Mouse (Mus musculus) neural tube, embryonic 15.5 days (tissue): ENCODE measurements around the gene Tarbp1. TPM values are rescaled to one million over a fixed set of nuclear protein-coding genes. Genes with fewer than 3 reads are reported as not detected.
"Not testable (repeated sequence)": the region's sequence is repeated elsewhere in the genome, so short reads cannot be mapped to it uniquely, and the experiment has no call there.

Source experiments
- ATAC-seq: fragments of 200-750 bp; cut with Nextera tagmentation; 2 replicates; pipeline ENCODE4 v1.8.0; 2017; ENCODE audit warnings: mild to moderate bottlenecking, moderate TSS enrichment, moderate library complexity; ENCODE audit not compliant: low FRiP score
- H3K27ac ChIP-seq: fragments of 300-500 bp; sonication (generic); replicated peaks from 2 replicates; pipeline ENCODE4 v1.5.1; 2015; ENCODE audit warnings: mild to moderate bottlenecking, inconsistent platforms
- H3K27me3 ChIP-seq: fragments of 300-500 bp; sonication (generic); replicated peaks from 2 replicates; pipeline ENCODE4 v1.6.1; 2015; ENCODE audit warnings: inconsistent platforms
- H3K36me3 ChIP-seq: fragments of 300-500 bp; sonication (generic); 2 replicates; pipeline ENCODE4 v1.6.1; 2015; ENCODE audit warnings: inconsistent platforms
- H3K4me1 ChIP-seq: fragments of 300-500 bp; sonication (generic); 2 replicates; pipeline ENCODE4 v1.6.1; 2015; ENCODE audit warnings: inconsistent platforms
- H3K4me2 ChIP-seq: fragments of 300-500 bp; sonication (generic); 2 replicates; pipeline ENCODE4 v1.6.1; 2015; ENCODE audit warnings: inconsistent platforms, mild to moderate bottlenecking, moderate library complexity
- H3K4me3 ChIP-seq: fragments of 300-500 bp; sonication (generic); replicated peaks from 2 replicates; pipeline ENCODE4 v1.5.1; 2015; ENCODE audit warnings: mild to moderate bottlenecking, inconsistent platforms
- H3K9ac ChIP-seq: fragments of 300-500 bp; sonication (generic); replicated peaks from 2 replicates; pipeline ENCODE4 v1.6.1; 2015; ENCODE audit warnings: mild to moderate bottlenecking, inconsistent platforms
- H3K9me3 ChIP-seq: fragments of 300-500 bp; sonication (generic); replicated peaks from 2 replicates; pipeline ENCODE4 v1.6.1; 2016; ENCODE audit warnings: inconsistent platforms
- whole genome bisulfite sequencing: fragments of 180-500 bp; shearing (Covaris S2); methylation state at CpG from one replicate; pipeline ENCODE4 v1.1.7; 2015; ENCODE audit warnings: mixed read lengths; 5-methylcytosine and 5-hydroxymethylcytosine counted together
- polyA plus RNA-seq: library from polyadenylated mRNA; unstranded; fragments of >200 nt; fragmentation: Nextera tagmentation; extraction: Ambion mirVana; gene quantifications from 2 replicates; pipeline ENCODE4 v1.2.1, GENCODE M21; 2015

The Tarbp1 gene
- polyA plus RNA-seq, 1 experiment from 2014 or later = 1.6 TPM

DNA sequence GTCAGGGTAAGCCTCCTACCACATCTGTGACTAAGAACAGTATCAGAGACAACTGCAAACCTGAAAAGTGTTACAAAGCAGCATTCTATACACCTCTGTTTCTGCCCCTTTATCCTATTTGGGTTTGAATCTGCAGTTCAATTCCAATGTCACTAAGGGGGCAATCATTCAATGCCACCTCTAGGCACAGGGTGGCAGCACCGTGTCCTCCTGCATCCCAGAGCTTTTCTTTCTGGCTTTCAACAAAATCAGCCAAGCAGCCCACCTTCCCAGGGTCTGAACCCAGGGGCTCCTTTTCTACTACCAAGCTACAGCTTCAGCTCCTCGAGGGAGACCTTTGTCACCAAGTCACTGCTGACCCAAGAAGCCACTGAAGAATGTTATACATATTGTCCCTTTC lies 35.9 kb downstream of the Tarbp1 start:
- Histone ChIP-seq H3K4me3 (no peak overlapping the region), H3K9ac (no peak overlapping the region), H3K27ac (no peak overlapping the region), H3K36me3 (peaks cover 64% of the 10 kb centered on the region), H3K9me3 (no peaks in the 10 kb centered on the region), H3K4me1 (no peaks in the 10 kb centered on the region), H3K4me2 (no peak overlapping the region), H3K27me3 (no peaks in the 10 kb centered on the region)
- no peak for ATAC-seq
- WGBS = 73% methylated on average over 2 of the region's 2 CpGs

DNA sequence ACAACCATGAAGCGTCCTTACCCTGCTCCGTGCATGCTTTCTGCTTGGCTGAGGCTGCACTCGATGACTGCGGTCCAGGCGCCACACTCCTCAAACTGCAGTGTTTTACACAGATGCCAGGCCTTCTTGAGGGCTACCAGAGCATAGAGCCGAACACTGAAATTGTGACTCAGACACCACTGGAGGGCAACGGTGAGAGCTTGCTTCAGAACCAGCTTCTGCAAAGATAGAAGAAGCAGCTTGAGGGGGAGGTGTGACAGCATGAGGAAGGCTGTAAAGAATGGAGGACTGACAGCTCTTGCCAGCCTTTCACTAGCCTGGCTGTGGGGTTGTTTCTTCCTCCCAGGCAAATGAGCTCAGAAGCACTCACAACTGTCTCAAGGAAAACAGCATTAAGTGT lies 41.0 kb downstream of the Tarbp1 start:
- Histone ChIP-seq H3K4me2 (no peak overlapping the region), H3K4me1 (no peaks in the 10 kb centered on the region), H3K27me3 (no peaks in the 10 kb centered on the region), H3K27ac (no peak overlapping the region), H3K9me3 (no peaks in the 10 kb centered on the region), H3K4me3 (no peak overlapping the region), H3K9ac (no peak overlapping the region), H3K36me3 (peaks cover 81% of the 10 kb centered on the region)
- 88% methylated on average over 7 of the region's 7 CpGs for WGBS
- ATAC-seq = no peak

DNA sequence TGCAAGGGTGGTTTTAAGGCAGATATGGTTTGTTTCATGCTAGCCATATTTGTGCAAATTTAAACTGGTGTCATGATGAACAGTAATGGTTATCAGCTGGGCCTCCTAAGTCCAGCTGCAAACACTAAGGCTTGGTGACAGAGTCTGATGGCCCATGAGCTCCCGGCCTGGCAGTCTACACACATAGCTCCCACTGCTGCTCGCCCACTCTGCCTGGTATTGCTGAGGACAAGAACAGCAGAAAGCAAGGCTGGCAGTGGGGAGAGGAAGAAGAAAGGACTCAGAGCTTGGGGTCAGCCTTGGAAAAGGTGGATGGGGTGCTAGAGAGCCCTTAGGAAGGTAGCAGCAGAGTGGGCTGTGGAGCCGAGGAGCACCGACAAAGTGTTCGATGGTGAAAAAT lies 45.2 kb downstream of the Tarbp1 start:
- no peaks in the 10 kb centered on the region for H3K9me3 ChIP-seq
- ATAC-seq = no peak
- H3K4me2 ChIP-seq = no peak overlapping the region
- H3K9ac ChIP-seq = no peak overlapping the region
- no peak overlapping the region for H3K27ac ChIP-seq
- 95% methylated on average over 5 of the region's 5 CpGs for WGBS
- no peaks in the 10 kb centered on the region for H3K27me3 ChIP-seq
- H3K4me1 ChIP-seq = no peaks in the 10 kb centered on the region
- peaks cover 82% of the 10 kb centered on the region for H3K36me3 ChIP-seq
- no peak overlapping the region for H3K4me3 ChIP-seq

DNA sequence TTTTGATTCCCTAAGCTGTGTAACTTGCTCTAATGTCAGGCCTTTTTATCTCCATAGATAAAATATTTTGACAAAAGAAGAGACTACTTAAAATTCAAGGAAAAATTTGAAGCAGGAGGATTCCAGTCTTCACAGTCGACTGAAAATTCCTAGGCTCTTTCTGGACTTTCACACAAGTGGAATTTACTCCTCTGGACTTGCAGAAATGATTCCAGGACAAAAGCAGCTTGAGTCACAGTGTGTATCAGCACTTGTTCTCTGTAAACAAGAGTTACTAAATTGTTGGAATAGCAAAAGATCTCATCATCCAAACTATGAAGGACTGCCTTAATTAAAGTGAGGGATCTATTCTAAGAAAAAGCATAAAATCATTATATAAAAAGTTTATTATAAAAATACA lies 49.9 kb downstream of the Tarbp1 start:
- 72% methylated on average over 1 of the region's 1 CpGs for WGBS
- Histone ChIP-seq H3K36me3 (peaks cover 49% of the 10 kb centered on the region), H3K27me3 (no peaks in the 10 kb centered on the region), H3K27ac (no peak overlapping the region), H3K4me1 (peaks cover 23% of the 10 kb centered on the region), H3K4me2 (no peak overlapping the region), H3K9ac (no peak overlapping the region), H3K9me3 (no peaks in the 10 kb centered on the region), H3K4me3 (no peak overlapping the region)
- no peak for ATAC-seq

DNA sequence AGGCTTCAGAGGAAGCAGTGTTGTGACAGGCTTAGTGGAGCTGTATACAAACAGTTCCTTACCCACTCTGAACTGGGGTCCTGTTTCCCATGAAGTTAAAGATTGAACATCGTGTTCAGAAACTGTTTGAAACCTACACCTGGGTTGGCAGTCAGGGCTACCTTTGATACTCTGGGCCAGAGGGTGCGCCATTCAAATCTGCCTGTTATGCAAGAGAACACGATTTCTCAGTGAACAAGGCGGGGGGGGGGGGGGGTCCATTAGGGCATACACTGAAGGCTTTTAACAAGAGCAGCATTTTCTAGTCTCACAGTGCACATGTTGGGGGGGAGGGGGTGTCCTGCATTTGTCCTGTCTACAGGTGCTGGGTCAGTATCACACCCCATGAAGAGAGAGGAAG lies 50.7 kb downstream of the Tarbp1 start:
- peaks cover 41% of the 10 kb centered on the region for H3K36me3 ChIP-seq
- H3K4me1 ChIP-seq = peaks cover 23% of the 10 kb centered on the region
- H3K9me3 ChIP-seq = no peaks in the 10 kb centered on the region
- no peak overlapping the region for H3K4me3 ChIP-seq
- H3K9ac ChIP-seq = no peak overlapping the region
- ATAC-seq = no peak
- H3K27me3 ChIP-seq = no peaks in the 10 kb centered on the region
- 87% methylated on average over 4 of the region's 4 CpGs for WGBS
- H3K27ac ChIP-seq = no peak overlapping the region
- H3K4me2 ChIP-seq = no peak overlapping the region

DNA sequence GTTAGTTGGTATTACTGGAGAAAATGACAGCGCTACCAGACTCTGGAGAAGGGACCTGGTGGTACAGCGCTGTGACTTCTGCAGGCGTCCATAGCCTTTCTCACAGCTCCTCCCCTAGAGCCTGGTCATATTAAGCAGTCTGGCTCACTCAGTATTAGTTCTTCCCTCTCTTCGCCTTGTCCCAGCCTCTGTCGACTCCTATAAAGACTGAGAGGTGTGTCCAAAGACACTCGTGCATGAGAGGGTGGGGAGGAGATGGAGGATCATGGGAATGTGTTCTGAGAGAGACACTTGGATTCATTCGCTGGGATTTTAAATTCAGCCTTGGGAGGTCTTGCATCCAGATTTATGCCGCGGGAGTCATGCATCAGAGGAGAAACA lies 52.0 kb downstream of the Tarbp1 start:
- 6% methylated on average over 9 of the region's 9 CpGs for WGBS
- peak; percentile 73 for ATAC-seq

DNA sequence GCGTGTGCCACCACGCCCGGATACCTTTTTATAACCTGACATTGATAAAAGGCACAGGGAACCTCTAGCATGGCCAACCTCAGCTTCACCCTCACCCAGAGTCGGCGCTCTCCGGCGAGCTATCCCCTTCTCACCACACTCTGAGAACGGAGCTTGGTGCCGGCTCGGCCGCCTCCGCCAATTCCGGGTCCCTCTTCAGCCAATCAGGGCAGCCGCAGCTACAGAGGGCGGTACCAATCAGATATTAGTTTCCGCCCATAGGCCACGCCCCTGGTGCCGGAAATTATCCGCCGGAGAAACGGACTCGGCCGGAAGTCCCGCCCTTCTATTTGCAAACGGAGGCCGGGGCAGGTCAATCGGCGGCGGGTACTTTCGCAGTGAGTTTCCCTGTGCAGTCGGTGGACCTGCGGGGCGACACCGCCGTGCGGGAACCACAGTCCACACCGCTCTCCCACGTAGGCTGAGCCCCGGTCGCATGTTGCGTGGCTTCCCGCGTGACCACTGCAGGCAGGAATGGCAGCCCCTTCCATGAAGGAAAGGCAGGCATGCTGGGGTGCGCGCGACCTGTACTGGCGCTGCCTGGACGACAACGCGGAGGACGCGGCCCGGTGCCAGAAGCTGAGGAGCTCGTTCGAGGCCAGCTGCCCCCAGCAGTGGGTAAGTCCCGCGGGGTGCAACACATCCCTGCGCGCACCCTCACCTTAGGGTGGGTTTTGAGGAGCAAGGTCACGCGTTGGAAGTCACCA lies 52.5 kb downstream of the Tarbp1 start, which contains the start of gene Coa6:
Gene Coa6, plus strand, starts transcription at position 342 of the 746 bp plus-strand sequence.
- WGBS = under 1% methylated on average over 61 of the region's 61 CpGs
- H3K9me3 ChIP-seq = no peaks in the 10 kb centered on the region
- ATAC-seq = peak; percentile 98

More for the DNA sequence above, 52.0 kb downstream of the Tarbp1 start:
- Histone ChIP-seq H3K9me3 (no peaks in the 10 kb centered on the region), H3K9ac (peak overlapping the region; percentile 95), H3K27ac (peak overlapping the region; percentile 90), H3K4me1 (peaks cover 23% of the 10 kb centered on the region), H3K4me2 (peak overlapping the region; percentile 86), H3K4me3 (peak overlapping the region; percentile 94), H3K27me3 (no peaks in the 10 kb centered on the region), H3K36me3 (peaks cover 29% of the 10 kb centered on the region)

DNA sequence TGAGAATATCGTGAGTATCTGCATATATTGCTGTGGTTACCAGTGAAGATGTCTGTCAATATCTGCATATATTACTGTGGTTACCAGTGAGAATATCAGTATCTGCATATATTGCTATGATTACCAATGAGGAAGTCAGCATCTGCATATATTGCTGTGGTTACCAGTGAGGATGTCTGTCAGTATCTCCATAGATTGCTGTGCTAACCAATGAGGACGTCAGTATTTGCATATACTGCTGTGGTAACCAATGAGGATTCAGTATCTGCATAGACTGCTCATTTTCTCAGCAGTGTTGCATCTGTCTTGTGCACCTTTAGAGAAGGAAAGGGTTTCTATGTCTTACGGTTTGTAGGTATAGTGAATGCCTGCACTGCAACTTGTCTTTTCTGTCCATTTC lies 54.0 kb downstream of the Tarbp1 start:
- Histone ChIP-seq H3K36me3 (peaks cover 8% of the 10 kb centered on the region), H3K9me3 (no peaks in the 10 kb centered on the region), H3K4me1 (peaks cover 23% of the 10 kb centered on the region), H3K9ac (no peak overlapping the region), H3K4me3 (no peak overlapping the region), H3K4me2 (no peak overlapping the region), H3K27me3 (no peaks in the 10 kb centered on the region), H3K27ac (no peak overlapping the region)
- no peak for ATAC-seq
- WGBS = 84% methylated on average over 3 of the region's 3 CpGs

More for the DNA sequence above, 52.5 kb downstream of the Tarbp1 start, which contains the start of gene Coa6:
- H3K36me3 ChIP-seq = peaks cover 23% of the 10 kb centered on the region
- H3K27ac ChIP-seq = peak within 1 kb of the TSS; percentile 90
- no peaks in the 10 kb centered on the region for H3K27me3 ChIP-seq
- peak within 1 kb of the TSS; percentile 95 for H3K9ac ChIP-seq
- peak within 1 kb of the TSS; percentile 86 for H3K4me2 ChIP-seq
- peaks cover 23% of the 10 kb centered on the region for H3K4me1 ChIP-seq
- H3K4me3 ChIP-seq = peak within 1 kb of the TSS; percentile 94

DNA sequence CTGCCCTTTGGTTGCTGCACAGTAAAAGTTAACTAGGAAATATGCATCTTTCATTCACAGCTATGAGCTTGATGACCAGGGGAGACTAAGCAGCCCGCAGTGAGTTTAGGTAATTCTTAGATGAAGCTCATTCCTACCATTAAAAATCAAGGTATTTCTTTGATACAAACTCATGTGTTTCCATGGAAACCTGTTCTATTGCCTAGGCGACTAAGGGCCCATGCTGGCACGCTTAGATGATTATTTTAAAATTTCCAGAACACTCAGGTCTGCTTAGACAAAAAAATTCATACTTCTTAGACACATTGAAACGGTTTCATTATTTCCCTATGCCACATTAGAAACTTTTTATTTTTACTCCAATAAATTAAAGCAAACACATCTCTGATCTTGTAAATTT lies 69.8 kb downstream of the Tarbp1 start:
- Histone ChIP-seq H3K9ac (no peak overlapping the region), H3K4me2 (no peak overlapping the region), H3K9me3 (no peaks in the 10 kb centered on the region), H3K4me1 (no peaks in the 10 kb centered on the region), H3K27me3 (no peaks in the 10 kb centered on the region), H3K27ac (no peak overlapping the region), H3K4me3 (no peak overlapping the region), H3K36me3 (no peaks in the 10 kb centered on the region)
- 75% methylated on average over 4 of the region's 4 CpGs for WGBS
- no peak for ATAC-seq

DNA sequence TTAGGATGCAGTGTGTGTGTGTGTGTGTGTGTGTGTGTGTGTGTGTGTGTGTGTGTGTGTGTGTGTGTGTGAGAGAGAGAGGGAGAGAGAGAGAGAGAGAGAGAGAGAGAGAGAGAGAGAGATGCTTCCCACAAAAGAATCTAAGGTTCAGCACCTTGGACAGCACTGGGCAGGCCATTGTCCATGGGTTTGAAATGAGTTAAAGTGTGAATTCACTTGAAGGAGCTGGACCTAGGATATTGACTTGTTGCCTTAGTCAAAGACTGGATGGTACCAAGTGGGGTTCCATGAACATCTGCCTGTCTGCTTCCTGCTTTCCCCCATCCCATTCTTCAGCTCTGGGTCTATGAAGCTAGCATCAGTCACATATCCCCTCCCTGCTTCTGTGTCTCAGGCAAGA lies 70.3 kb downstream of the Tarbp1 start:
- not testable (repeated sequence) for H3K9ac ChIP-seq, H3K27me3 ChIP-seq, H3K4me1 ChIP-seq, H3K27ac ChIP-seq, H3K4me3 ChIP-seq, H3K4me2 ChIP-seq, ATAC-seq, H3K36me3 ChIP-seq, H3K9me3 ChIP-seq

DNA sequence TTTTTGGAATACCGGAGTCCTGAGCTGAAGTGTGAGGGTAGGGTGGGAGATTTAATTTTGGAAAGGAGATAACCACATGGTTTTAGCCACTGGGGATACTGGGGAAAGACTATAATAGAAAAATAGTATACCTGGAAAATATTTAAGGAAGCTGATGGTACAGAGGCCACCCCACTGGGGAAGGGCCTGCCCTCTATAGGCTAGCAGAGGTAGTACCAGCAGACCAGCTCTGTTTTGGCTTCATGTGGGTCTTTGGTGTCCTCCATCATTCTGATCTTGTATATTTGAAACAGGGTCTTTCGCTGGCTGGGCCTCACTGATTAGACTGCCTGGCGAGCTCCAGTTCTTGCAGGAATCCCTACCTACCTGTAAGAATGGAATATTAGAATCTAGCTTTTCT lies 76.5 kb downstream of the Tarbp1 start:
- Histone ChIP-seq H3K4me3 (no peak overlapping the region), H3K4me1 (no peaks in the 10 kb centered on the region)

DNA sequence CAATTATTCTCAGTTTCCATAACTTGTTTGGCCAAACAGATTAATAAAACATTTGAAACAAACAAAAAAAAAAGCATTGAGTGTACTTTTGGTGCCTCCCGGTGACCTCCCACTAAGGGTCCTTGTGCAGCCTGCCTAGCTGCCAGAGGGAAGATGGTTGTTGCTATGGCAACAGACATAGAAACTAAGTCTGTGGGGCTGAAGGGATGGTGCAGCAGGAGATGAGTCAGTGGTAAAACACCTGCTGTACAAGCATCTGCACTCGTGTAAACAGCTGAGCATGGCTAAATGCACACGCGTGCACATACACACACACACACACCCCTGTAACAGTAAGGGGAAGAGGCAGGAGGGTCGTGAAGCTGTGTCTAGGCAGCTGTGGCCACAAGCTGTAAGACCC lies 78.9 kb downstream of the Tarbp1 start:
- Histone ChIP-seq H3K4me3 (no peak overlapping the region), H3K9me3 (no peaks in the 10 kb centered on the region), H3K27me3 (no peaks in the 10 kb centered on the region), H3K27ac (no peak overlapping the region), H3K9ac (no peak overlapping the region), H3K4me2 (no peak overlapping the region), H3K4me1 (no peaks in the 10 kb centered on the region), H3K36me3 (no peaks in the 10 kb centered on the region)
- ATAC-seq = no peak
- 42% methylated on average over 5 of the region's 5 CpGs for WGBS

More for the DNA sequence above, 76.5 kb downstream of the Tarbp1 start:
- WGBS = 76% methylated on average over 3 of the region's 3 CpGs
- no peak for ATAC-seq
- Histone ChIP-seq H3K36me3 (no peaks in the 10 kb centered on the region), H3K27me3 (no peaks in the 10 kb centered on the region), H3K4me2 (no peak overlapping the region), H3K9ac (no peak overlapping the region), H3K27ac (no peak overlapping the region), H3K9me3 (no peaks in the 10 kb centered on the region)
